Mouse (Mus musculus) erythroblast, embryonic 14.5 days (primary cell): ENCODE results near the gene Tspan32.

ENCODE experiments used
- GATA1 ChIP-seq: IDR thresholded peaks from 2 replicates; pipeline ENCODE4 v1.6.1; 2012; ENCODE audit warnings: low read length, inconsistent platforms, mixed read lengths
- TAL1 ChIP-seq: IDR thresholded peaks from 3 replicates; pipeline ENCODE4 v1.6.1; 2012; ENCODE audit warnings: low read length, inconsistent platforms, mixed read lengths

GRCm38 (mm10) chr7:143051316-143051715 lies 46.5 kb downstream of the Tspan32 start:
- no peak for TF ChIP-seq TAL1
- no peak for TF ChIP-seq GATA1
